Mouse (Mus musculus) liver, embryonic 14.5 days (tissue): ENCODE measurements at regions not wholly inside any gene's neighbourhood (a gene's known extent, or its start where the extent isn't known, plus 50 kb on each side); places are given as distances from the start of the nearest gene placed in this dataset.

Experiments
- ATAC-seq: fragments of 200-750 bp; cut with Nextera tagmentation; 2 replicates; pipeline ENCODE4 v1.8.0; 2017; ENCODE audit warnings: moderate number of reproducible peaks, mild to moderate bottlenecking, moderate library complexity; ENCODE audit not compliant: insufficient read depth
- DNase-seq, 3 experiments: peaks; one replicate each; pipeline ENCODE4 v3.0.0-alpha.2; 2012 to 2013; ENCODE audit warnings: low read depth in 3 of 3, low spot score in 3 of 3
- H3K27ac ChIP-seq: fragments of 300-500 bp; sonication (generic); 2 replicates; pipeline ENCODE4 v1.5.1; 2014; ENCODE audit warnings: moderate library complexity, mild to moderate bottlenecking, control low read depth, inconsistent platforms
- H3K27me3 ChIP-seq: fragments of 300-500 bp; sonication (generic); 2 replicates; pipeline ENCODE4 v1.6.1; 2014; ENCODE audit warnings: mild to moderate bottlenecking, low read length, moderate library complexity; ENCODE audit not compliant: control insufficient read depth, insufficient read depth
- H3K36me3 ChIP-seq: fragments of 300-500 bp; sonication (generic); replicated peaks from 2 replicates; pipeline ENCODE4 v1.6.1; 2014; ENCODE audit warnings: low read depth; ENCODE audit not compliant: control insufficient read depth, insufficient read depth
- H3K4me1 ChIP-seq, 2 experiments: fragments of 200-500 bp in 1 of 2; fragments of 300-500 bp in 1 of 2; sonication (generic) in 1 of 2; replicated peaks; 2 replicates each; pipeline ENCODE4 v1.6.1; 2012 to 2014; ENCODE audit warnings: antibody characterized with exemption in 1 of 2, inconsistent platforms in 1 of 2, low read length in 1 of 2; ENCODE audit not compliant: control insufficient read depth in 2 of 2, insufficient read depth in 2 of 2
- H3K4me2 ChIP-seq: fragments of 300-500 bp; sonication (generic); 2 replicates; pipeline ENCODE4 v1.6.1; 2014; ENCODE audit warnings: low read depth, mild to moderate bottlenecking, control low read depth, moderate library complexity
- H3K4me3 ChIP-seq, 2 experiments: fragments of 200-500 bp in 1 of 2; fragments of 300-500 bp in 1 of 2; sonication (generic) in 1 of 2; 2 replicates each; pipeline ENCODE4 v1.5.1; 2012 to 2014; ENCODE audit warnings: low read depth in 2 of 2, low read length in 2 of 2, mild to moderate bottlenecking in 2 of 2, control low read depth in 1 of 2, inconsistent platforms in 1 of 2, moderate library complexity in 1 of 2; ENCODE audit not compliant: insufficient read depth in 1 of 2
- H3K9ac ChIP-seq: fragments of 300-500 bp; sonication (generic); replicated peaks from 2 replicates; pipeline ENCODE4 v1.6.1; 2014; ENCODE audit warnings: mild to moderate bottlenecking, control low read depth, moderate library complexity
- H3K9me3 ChIP-seq: fragments of 300-500 bp; sonication (generic); 2 replicates; pipeline ENCODE4 v1.6.1; 2016; ENCODE audit warnings: low read length, mixed read lengths; ENCODE audit not compliant: control insufficient read depth
- CTCF ChIP-seq: IDR thresholded peaks from 2 replicates; pipeline ENCODE4 v1.5.1; 2016; ENCODE audit warnings: antibody characterized with exemption, low read depth, control low read depth
- EP300 ChIP-seq: IDR thresholded peaks from 2 replicates; pipeline ENCODE4 v1.6.1; 2016; ENCODE audit warnings: antibody characterized with exemption, low read depth
- WGBS: fragments of 180-500 bp; shearing (Covaris S2); extraction: QIAGEN DNeasy Blood & Tissue Kit; methylation state at CpG from one replicate; pipeline ENCODE4 v1.1.7; 2014; ENCODE audit not compliant: insufficient replicate concordance; 5-methylcytosine and 5-hydroxymethylcytosine counted together

- Histone ChIP-seq H3K4me3 (no peak overlapping the region), H3K9me3 (no peaks in the 10 kb centered on the region), H3K4me2 (no peak overlapping the region), H3K27ac (no peak overlapping the region), H3K9ac (no peak overlapping the region), H3K36me3 (no peaks in the 10 kb centered on the region), H3K4me1 (no peaks in the 10 kb centered on the region), H3K27me3 (no peaks in the 10 kb centered on the region)
- WGBS = 66% methylated on average over 5 of the region's 5 CpGs
- no peak for TF ChIP-seq CTCF
- no peak for TF ChIP-seq EP300
- no peak for ATAC-seq
- DNase-seq = no peak
Observed at GRCm38 (mm10) chr4:10235324-10235723, 639.0 kb upstream of the 2610301B20Rik start.

- DNase-seq = no peak
- Histone ChIP-seq H3K9ac (no peak overlapping the region), H3K4me3 (no peak overlapping the region), H3K36me3 (no peaks in the 10 kb centered on the region), H3K27ac (no peak overlapping the region), H3K9me3 (no peaks in the 10 kb centered on the region), H3K4me1 (no peaks in the 10 kb centered on the region), H3K27me3 (no peaks in the 10 kb centered on the region), H3K4me2 (no peak overlapping the region)
- TF ChIP-seq EP300 (no peak), CTCF (no peak)
- no peak for ATAC-seq
- WGBS = 64% methylated on average over 4 of the region's 4 CpGs
Observed at GRCm38 (mm10) chr4:10242117-10242516, 632.2 kb upstream of the 2610301B20Rik start.

GRCm38 (mm10) chr4:10242909-10243308 lies 631.4 kb upstream of the 2610301B20Rik start:
- no peaks in the 10 kb centered on the region for H3K4me1 ChIP-seq
- H3K4me3 ChIP-seq = no peak overlapping the region
- ATAC-seq (no peak), DNase-seq (no peak)
- TF ChIP-seq CTCF (no peak), EP300 (no peak)
- H3K36me3 ChIP-seq = no peaks in the 10 kb centered on the region
- H3K4me2 ChIP-seq = no peak overlapping the region
- no peaks in the 10 kb centered on the region for H3K27me3 ChIP-seq
- 42% methylated on average over 2 of the region's 2 CpGs for WGBS
- no peaks in the 10 kb centered on the region for H3K9me3 ChIP-seq
- no peak overlapping the region for H3K9ac ChIP-seq
- H3K27ac ChIP-seq = no peak overlapping the region

GRCm38 (mm10) chr4:10254029-10254690 lies 620.1 kb upstream of the 2610301B20Rik start:
- no peaks in the 10 kb centered on the region for H3K27me3 ChIP-seq
- no peak for ATAC-seq

GRCm38 (mm10) chr4:10257537-10257936 lies 616.8 kb upstream of the 2610301B20Rik start:
- no peaks in the 10 kb centered on the region for H3K9me3 ChIP-seq
- H3K4me2 ChIP-seq = no peak overlapping the region
- WGBS = 37% methylated on average over 4 of the region's 4 CpGs
- H3K4me3 ChIP-seq = no peak overlapping the region
- H3K27ac ChIP-seq = no peak overlapping the region
- no peaks in the 10 kb centered on the region for H3K27me3 ChIP-seq
- H3K9ac ChIP-seq = no peak overlapping the region
- ATAC-seq = no peak
- TF ChIP-seq CTCF (no peak), EP300 (no peak)
- no peaks in the 10 kb centered on the region for H3K4me1 ChIP-seq
- H3K36me3 ChIP-seq = no peaks in the 10 kb centered on the region
- no peak for DNase-seq

More at GRCm38 (mm10) chr4:10254029-10254690, 620.1 kb upstream of the 2610301B20Rik start:
- Histone ChIP-seq H3K36me3 (no peaks in the 10 kb centered on the region), H3K9me3 (no peaks in the 10 kb centered on the region), H3K4me3 (no peak overlapping the region), H3K27ac (no peak overlapping the region), H3K4me2 (no peak overlapping the region), H3K9ac (no peak overlapping the region), H3K4me1 (no peaks in the 10 kb centered on the region)
- no peak for DNase-seq
- TF ChIP-seq CTCF (no peak), EP300 (no peak)
- 58% methylated on average over 6 of the region's 6 CpGs for WGBS
